Mouse (Mus musculus) brain, embryonic 14.5 days (tissue): ENCODE results near the gene Kat14. TPM values are rescaled to one million over a fixed set of nuclear protein-coding genes. Genes with fewer than 3 reads are reported as not detected.

Experiments used
- DNase-seq: peaks from one replicate; pipeline ENCODE4 v3.0.0-alpha.2; 2011; ENCODE audit warnings: low read depth
- CTCF ChIP-seq: fragments of 200-500 bp; IDR thresholded peaks from 2 replicates; pipeline ENCODE4 v1.5.1; 2012; ENCODE audit warnings: inconsistent platforms, mild to moderate bottlenecking, moderate library complexity, borderline replicate concordance; ENCODE audit not compliant: insufficient read depth, insufficient read length; ENCODE audit errors: extremely low read depth
- POLR2A ChIP-seq: fragments of 200-500 bp; IDR thresholded peaks from 2 replicates; pipeline ENCODE4 v1.6.1; 2012; ENCODE audit warnings: mild to moderate bottlenecking, inconsistent platforms, borderline replicate concordance; ENCODE audit not compliant: poor library complexity, insufficient read depth, insufficient read length, severe bottlenecking; ENCODE audit errors: extremely low read depth
- polyA plus RNA-seq: library from polyadenylated mRNA; depleted of rRNA; stranded (reverse); fragments of >200 nt; gene quantifications from 2 replicates; pipeline ENCODE4 v1.2.3, GENCODE M21; 2012

Gene Kat14
- polyA plus RNA-seq, 1 experiment: 31.6 TPM

- DNase-seq: no peak
- TF ChIP-seq POLR2A: no peak
- no peak for TF ChIP-seq CTCF
Observed at GRCm38 (mm10) chr2:144343158-144343557, 25.6 kb upstream of the Kat14 start.

- TF ChIP-seq CTCF (0 out of 2 replicates have a peak, but pooled peaks have one; percentile 9), POLR2A (no peak)
Observed at GRCm38 (mm10) chr2:144348525-144348924, 20.3 kb upstream of the Kat14 start.

GRCm38 (mm10) chr2:144352843-144353242, 15.9 kb upstream of the Kat14 start:
- no peak for TF ChIP-seq POLR2A
- no peak for TF ChIP-seq CTCF
- DNase-seq: no peak

More at GRCm38 (mm10) chr2:144348525-144348924, 20.3 kb upstream of the Kat14 start:
- no peak for DNase-seq

- TF ChIP-seq POLR2A (peak; percentile 75), CTCF (no peak)
- DNase-seq: peak; percentile 88
Observed at GRCm38 (mm10) chr2:144369020-144369421, 238 bp downstream of the Kat14 start.

- TF ChIP-seq CTCF: no peak
- no peak for TF ChIP-seq POLR2A
- no peak for DNase-seq
Observed at GRCm38 (mm10) chr2:144369511-144369910, 728 bp downstream of the Kat14 start.

- TF ChIP-seq POLR2A (no peak), CTCF (no peak)
- no peak for DNase-seq
Observed at GRCm38 (mm10) chr2:144371566-144371965, 2.8 kb downstream of the Kat14 start.

- DNase-seq: no peak
- TF ChIP-seq CTCF (no peak), POLR2A (no peak)
Observed at GRCm38 (mm10) chr2:144373063-144373462, 4.3 kb downstream of the Kat14 start.

GRCm38 (mm10) chr2:144375063-144375703, 6.4 kb downstream of the Kat14 start:
- no peak for TF ChIP-seq CTCF
- TF ChIP-seq POLR2A: no peak
- no peak for DNase-seq

- DNase-seq: no peak
- TF ChIP-seq CTCF (no peak), POLR2A (no peak)
Observed at GRCm38 (mm10) chr2:144381293-144381692, 12.5 kb downstream of the Kat14 start.

GRCm38 (mm10) chr2:144381741-144382140, 13.0 kb downstream of the Kat14 start:
- TF ChIP-seq CTCF (no peak), POLR2A (no peak)
- DNase-seq: no peak

GRCm38 (mm10) chr2:144382624-144383138, 13.9 kb downstream of the Kat14 start:
- no peak for TF ChIP-seq POLR2A
- TF ChIP-seq CTCF: no peak
- no peak for DNase-seq

- TF ChIP-seq POLR2A (no peak), CTCF (no peak)
- no peak for DNase-seq
Observed at GRCm38 (mm10) chr2:144386296-144386695, 17.5 kb downstream of the Kat14 start.
